Comparison of ENCODE assay signal across 20 mouse cellular contexts in genomic region chr15:98980012-98980614, GRCm38 (mm10). TPM values are rescaled to one million over a fixed set of nuclear protein-coding genes. Genes with fewer than 3 reads are reported as not detected.
A peak's percentile ranks its signal among the peaks of the same experiment; 100 is the strongest.
DNase-seq lines count a peak whose midpoint lies in the region; ATAC-seq lines count a peak whose summit lies in the region.
"Had no signal": no experiment of that assay in that cellular context is flagged by ENCODE, and none has a peak within 500 bp of the region (broad histone marks: within the 10 kb centered on the region; RNA-seq: fewer than 3 reads in every experiment).

No protein-coding gene starts in this region.

- H3K4me1 ChIP-seq in midbrain, embryonic 15.5 days = peaks cover 55% of the 10 kb centered on the region

- ATAC-seq in midbrain, embryonic 15.5 days (replicated peaks) = no peak
- ATAC-seq in erythroid progenitor cell, adult 5-6 weeks (replicated peaks; ENCODE audit: low FRiP score, poor library complexity, severe bottlenecking) = no peak
- ATAC-seq: activated CD4-positive, CD25-positive, alpha-beta regulatory T cell, adult 4 months had no signal

- DNase-seq in cerebellum, adult 11-12 months = peak; percentile 16
- no peak for DNase-seq in cerebellum, adult 11 months
- DNase-seq in retina, embryonic 14.5 days (ENCODE audit: low spot score) = peak; percentile 23
- DNase-seq in retina, postnatal 1 day = no peak
- no peak for DNase-seq in right cerebral cortex, postnatal 14 days
- DNase-seq in spleen, postnatal 36 days (ENCODE audit: low spot score in 2 of 2) = no peak
- DNase-seq: gastrocnemius, postnatal 36 days; liver, embryonic 13.5 days; right cerebral cortex, postnatal 25 days; thymus, postnatal 4 days had no signal

- H3K4me2 ChIP-seq in midbrain, embryonic 15.5 days = no peak overlapping the region
- H3K4me2 ChIP-seq: heart, embryonic 13.5 days; liver, embryonic 13.5 days had no signal

- WGBS in midbrain, embryonic 15.5 days = 27% methylated on average over 7 of the region's 7 CpGs

- H3K4me3 ChIP-seq in midbrain, embryonic 15.5 days = no peak overlapping the region
- H3K4me3 ChIP-seq: heart, embryonic 13.5 days; limb, embryonic 10.5 days; liver, embryonic 13.5 days had no signal

- no peak overlapping the region for H3K9ac ChIP-seq in midbrain, embryonic 15.5 days
- H3K9ac ChIP-seq: heart, embryonic 13.5 days; liver, embryonic 13.5 days had no signal

- H3K9me3 ChIP-seq in midbrain, embryonic 15.5 days = no peaks in the 10 kb centered on the region
- H3K9me3 ChIP-seq: heart, embryonic 13.5 days; limb, embryonic 10.5 days; liver, embryonic 13.5 days had no signal

- H3K36me3 ChIP-seq in midbrain, embryonic 15.5 days (replicated peaks) = no peaks in the 10 kb centered on the region
- H3K36me3 ChIP-seq: heart, embryonic 13.5 days; limb, embryonic 10.5 days; liver, embryonic 13.5 days had no signal

- H3K27ac ChIP-seq in midbrain, embryonic 15.5 days = peak overlapping the region; percentile 92
- H3K27ac ChIP-seq: heart, embryonic 13.5 days; limb, embryonic 10.5 days; liver, embryonic 13.5 days had no signal

- H3K27me3 ChIP-seq in midbrain, embryonic 15.5 days (replicated peaks) = no peaks in the 10 kb centered on the region
- H3K27me3 ChIP-seq: heart, embryonic 13.5 days had no signal

RNA-seq across cellular contexts. Expression of gene Tuba1a, which starts 26.6 kb away (rescaled TPM):
- 17,671 and 17,732 TPM in 2 replicates for polyA plus RNA-seq in midbrain, embryonic 15.5 days (2015; fragmentation: Nextera tagmentation; extraction: Ambion mirVana)
- 6.5 and 38.1 TPM in 2 replicates for total RNA-seq in erythroid progenitor cell, adult 5-6 weeks (2015; ENCODE audit: low replicate concordance)
- 5.9 and 9.6 TPM in 2 replicates for total RNA-seq in erythroid progenitor cell, adult 5-6 weeks (2017; ENCODE audit: low replicate concordance)

RNA-seq across cellular contexts. Expression of gene Gm49450, which starts 26.8 kb away (rescaled TPM):
- polyA plus RNA-seq in midbrain, embryonic 15.5 days (2015; fragmentation: Nextera tagmentation; extraction: Ambion mirVana) = not detected in 2 replicates
- not detected in 2 replicates for total RNA-seq in erythroid progenitor cell, adult 5-6 weeks (2015; ENCODE audit: low replicate concordance)
- total RNA-seq in erythroid progenitor cell, adult 5-6 weeks (2017; ENCODE audit: low replicate concordance) = not detected in 2 replicates
- total RNA-seq: adrenal gland, postnatal 4 days; gastrocnemius, postnatal 36 days; hematopoietic stem cell, adult 5-6 weeks; left cerebral cortex, adult 18-20 months had no signal
- polyA plus RNA-seq: activated CD4-positive, CD25-positive, alpha-beta regulatory T cell, adult 4 months; heart, embryonic 13.5 days; kidney, embryonic 14.5 days; limb, embryonic 10.5 days; liver, embryonic 13.5 days; lung, embryonic 16.5 days had no signal

RNA-seq across cellular contexts. Expression of gene Tuba1b, which starts 45.7 kb away (rescaled TPM):
- 1,136 and 1,188 TPM in 2 replicates for polyA plus RNA-seq in midbrain, embryonic 15.5 days (2015; fragmentation: Nextera tagmentation; extraction: Ambion mirVana)
- 2,503 and 2,754 TPM in 2 replicates for total RNA-seq in erythroid progenitor cell, adult 5-6 weeks (2015; ENCODE audit: low replicate concordance)
- total RNA-seq in erythroid progenitor cell, adult 5-6 weeks (2017; ENCODE audit: low replicate concordance) = 632 and 670 TPM in 2 replicates

RNA-seq across cellular contexts. Expression of gene Tuba1c, which starts 49.6 kb away (rescaled TPM):
- polyA plus RNA-seq in midbrain, embryonic 15.5 days (2015; fragmentation: Nextera tagmentation; extraction: Ambion mirVana) = 16.4 and 20.5 TPM in 2 replicates
- total RNA-seq in erythroid progenitor cell, adult 5-6 weeks (2015; ENCODE audit: low replicate concordance) = 637 and 660 TPM in 2 replicates
- 271 and 335 TPM in 2 replicates for total RNA-seq in erythroid progenitor cell, adult 5-6 weeks (2017; ENCODE audit: low replicate concordance)

Comparison
In these comparisons a context has a peak if more than half of its experiments do, and no peak if none do; other contexts are left out.
1. DNase-seq: peak in cerebellum, adult 11-12 months (single experiment) and retina, embryonic 14.5 days (single experiment); none in cerebellum, adult 11 months (single experiment), retina, postnatal 1 day (single experiment), right cerebral cortex, postnatal 14 days (single experiment) and spleen, postnatal 36 days (0 of 2).